ENCODE assay signal across 8 mouse cellular contexts in genomic region chr11:40733339-40734174, GRCm38 (mm10). TPM values are rescaled to one million over a fixed set of nuclear protein-coding genes. Genes with fewer than 3 reads are reported as not detected.
DNase-seq lines count a peak whose midpoint lies in the region; ATAC-seq lines count a peak whose summit lies in the region.

TSS of gene Hmmr (minus strand) at chr11:40733422.
TSS of gene Nudcd2 (plus strand) at chr11:40733667.

- intact Hi-C loops in heart, postnatal 14 days (cut with DNase I): loop anchor here (2.0 to 5.0 kb wide), 2 partner anchors 19 to 41 kb away; no protein-coding TSS in a partner anchor

- peak; percentile 100 for DNase-seq in ES-CJ7 (ENCODE audit: low read depth, low spot score)
- DNase-seq in cerebellum, adult 11 months: peak; percentile 93
- DNase-seq in forebrain, embryonic 14.5 days (ENCODE audit: low spot score): peak; percentile 100
- DNase-seq in heart, postnatal 14 days: peak; percentile 87 to 88
- peak; percentile 97 for DNase-seq in layer of hippocampus, adult 11-12 months (ENCODE audit: low spot score)
- DNase-seq in lung, adult 18-20 months: peak; percentile 95 to 96
- peak; percentile 96 for DNase-seq in testis, postnatal 14 days (ENCODE audit: low spot score)

- H3K4me1 ChIP-seq in forebrain, embryonic 14.5 days (ENCODE audit: control insufficient read depth, insufficient read depth, low read length): peaks cover 15% of the 10 kb centered on the region
- peaks cover 25% of the 10 kb centered on the region for H3K4me1 ChIP-seq in neural tube, embryonic 15.5 days

- H3K4me2 ChIP-seq in forebrain, embryonic 14.5 days (ENCODE audit: low read length): peak within 1 kb of the TSS; percentile 76
- peak within 1 kb of the TSS; percentile 84 for H3K4me2 ChIP-seq in neural tube, embryonic 15.5 days

- peak; percentile 99 for ATAC-seq in forebrain, embryonic 14.5 days
- ATAC-seq in neural tube, embryonic 15.5 days (ENCODE audit: low FRiP score): peak; percentile 99

- peaks cover 27% of the 10 kb centered on the region for H3K36me3 ChIP-seq in forebrain, embryonic 14.5 days (ENCODE audit: control insufficient read depth, insufficient read depth, low read length)
- H3K36me3 ChIP-seq in neural tube, embryonic 15.5 days: peaks cover 19% of the 10 kb centered on the region

- peak within 1 kb of the TSS; percentile 78 for H3K27ac ChIP-seq in forebrain, embryonic 14.5 days (ENCODE audit: low read depth, low read length)
- peak within 1 kb of the TSS; percentile 84 for H3K27ac ChIP-seq in neural tube, embryonic 15.5 days (replicated peaks)

- H3K9ac ChIP-seq in forebrain, embryonic 14.5 days (ENCODE audit: low read length): peak within 1 kb of the TSS; percentile 82
- H3K9ac ChIP-seq in neural tube, embryonic 15.5 days (replicated peaks): peak within 1 kb of the TSS; percentile 87

- H3K9me3 ChIP-seq in forebrain, embryonic 14.5 days (replicated peaks; ENCODE audit: control insufficient read depth, low read length): no peaks in the 10 kb centered on the region
- no peaks in the 10 kb centered on the region for H3K9me3 ChIP-seq in neural tube, embryonic 15.5 days (replicated peaks)

- under 1% methylated on average over 52 of the region's 52 CpGs for WGBS in forebrain, embryonic 14.5 days
- WGBS in neural tube, embryonic 15.5 days: under 1% methylated on average over 52 of the region's 52 CpGs

- H3K4me3 ChIP-seq in forebrain, embryonic 14.5 days (ENCODE audit: low read depth, low read length): peak within 1 kb of the TSS; percentile 85
- peak within 1 kb of the TSS; percentile 86 for H3K4me3 ChIP-seq in neural tube, embryonic 15.5 days (replicated peaks)

- H3K27me3 ChIP-seq in forebrain, embryonic 14.5 days (replicated peaks; ENCODE audit: control insufficient read depth, insufficient read depth, low read length): no peaks in the 10 kb centered on the region
- no peaks in the 10 kb centered on the region for H3K27me3 ChIP-seq in neural tube, embryonic 15.5 days (replicated peaks)

RNA-seq across cellular contexts. Expression of gene Hmmr, which starts in this region (rescaled TPM):
- polyA plus RNA-seq in forebrain, embryonic 14.5 days (2014; fragmentation: Nextera tagmentation; extraction: Ambion mirVana): 21.0 and 21.1 TPM in 2 replicates
- 1 to 10 TPM; 2.0 to 4.4 TPM for total RNA-seq in heart, postnatal 14 days (2021)
- 5.0 and 13.3 TPM in 2 replicates for polyA plus RNA-seq in neural tube, embryonic 15.5 days (2015; fragmentation: Nextera tagmentation; extraction: Ambion mirVana)

RNA-seq across cellular contexts. Expression of gene Nudcd2, which starts in this region (rescaled TPM):
- 87.3 and 98.2 TPM in 2 replicates for polyA plus RNA-seq in forebrain, embryonic 14.5 days (2014; fragmentation: Nextera tagmentation; extraction: Ambion mirVana)
- total RNA-seq in heart, postnatal 14 days (2021): 10 to 100 TPM; 14.0 to 17.1 TPM
- polyA plus RNA-seq in neural tube, embryonic 15.5 days (2015; fragmentation: Nextera tagmentation; extraction: Ambion mirVana): 54.4 and 73.8 TPM in 2 replicates

Comparison
In these comparisons a context has a peak if more than half of its experiments do, and no peak if none do; other contexts are left out.
1. Peak in every context shown above with its lines: DNase-seq, ATAC-seq, H3K4me3 ChIP-seq and H3K27ac ChIP-seq.